Mouse (Mus musculus) E14TG2a.4 (cell line): ENCODE measurements at regions not wholly inside any gene's neighbourhood (a gene's known extent, or its start where the extent isn't known, plus 50 kb on each side); places are given as distances from the start of the nearest gene placed in this dataset.

Experiments used
- CTCF ChIP-seq: conservative IDR thresholded peaks from 2 replicates; pipeline ENCODE4 v1.5.1; 2014; ENCODE audit warnings: low read length
- NANOG ChIP-seq: IDR thresholded peaks from 2 replicates; pipeline ENCODE4 v1.6.1; 2014; ENCODE audit warnings: borderline replicate concordance, low read length, mixed read lengths
- POU5F1 ChIP-seq: IDR thresholded peaks from 2 replicates; pipeline ENCODE4 v1.6.1; 2014; ENCODE audit warnings: low read length, borderline replicate concordance

- TF ChIP-seq CTCF (no peak), POU5F1 (no peak), NANOG (no peak)
Observed at GRCm38 (mm10) chr14:91539181-91539580, 2351.3 kb downstream of the Pcdh9 start.
